Mouse (Mus musculus): ENCODE data around the gene Sox4. TPM values are rescaled to one million over a fixed set of nuclear protein-coding genes. Genes with fewer than 3 reads are reported as not detected.
A peak's percentile ranks its signal among the peaks of the same experiment; 100 is the strongest.

The Sox4 gene
- total RNA-seq, 2 experiments from 2014 or later, result 17.2 to 19.8 TPM

GRCm38 (mm10) chr13:28957765-28958164 lies 4.3 kb upstream of the Sox4 start:
- TF ChIP-seq CTCF (IDR thresholded peaks at IDR 0.05), result peak; percentile 98
- intact Hi-C loops (cut with DNase I), result loop anchor here (1.0 to 10.0 kb wide), 4 partner anchors 57 to 1127 kb away; no protein-coding TSS in a partner anchor
- peak overlapping the region; percentile 69 for H3K4me3 ChIP-seq
- DNase-seq (ENCODE audit: extremely low spot score in 1 of 2, low spot score in 2 of 2), result peak; percentile 94 to 97
- peak overlapping the region; percentile 97 for H3K27ac ChIP-seq

GRCm38 (mm10) chr13:28952576-28953571 lies 639 bp downstream of the Sox4 start:
- peak overlapping the region; percentile 93 for H3K27ac ChIP-seq
- peak; percentile 61 to 68 for DNase-seq (ENCODE audit: extremely low spot score in 1 of 2, low spot score in 2 of 2)
- no peak for TF ChIP-seq CTCF (IDR thresholded peaks at IDR 0.05)
- intact Hi-C loops (cut with DNase I), result loop anchor here (1.0 to 10.0 kb wide), 4 partner anchors 408 to 1132 kb away; no protein-coding TSS in a partner anchor
- H3K4me3 ChIP-seq, result peak overlapping the region; percentile 79

- intact Hi-C loops (cut with DNase I), result loop anchor here (2.0 to 10.0 kb wide), 4 partner anchors 193 to 1133 kb away; no protein-coding TSS in a partner anchor
- peak; percentile 31 to 39 for DNase-seq (ENCODE audit: extremely low spot score in 1 of 2, low spot score in 2 of 2)
- H3K4me3 ChIP-seq, result peak overlapping the region; percentile 79
These were observed 1.6 kb downstream of the Sox4 start for GRCm38 (mm10) chr13:28951691-28952575.

GRCm38 (mm10) chr13:28950623-28951491 lies 2.7 kb downstream of the Sox4 start:
- intact Hi-C loops (cut with DNase I), result loop anchor here (1.0 to 10.0 kb wide), 4 partner anchors 192 to 1134 kb away; no protein-coding TSS in a partner anchor
- DNase-seq (ENCODE audit: extremely low spot score in 1 of 2, low spot score in 2 of 2), result peak; percentile 42 to 59
- peak overlapping the region; percentile 93 for H3K27ac ChIP-seq

More at GRCm38 (mm10) chr13:28951691-28952575, 1.6 kb downstream of the Sox4 start:
- no peak for TF ChIP-seq CTCF (IDR thresholded peaks at IDR 0.05)
- peak overlapping the region; percentile 93 for H3K27ac ChIP-seq

GRCm38 (mm10) chr13:28950266-28950622 lies 3.3 kb downstream of the Sox4 start:
- intact Hi-C loops (cut with DNase I), result loop anchor here (1.0 to 10.0 kb wide), 4 partner anchors 191 to 1135 kb away; no protein-coding TSS in a partner anchor
- Histone ChIP-seq H3K4me3 (peak overlapping the region; percentile 79), H3K27ac (peak overlapping the region; percentile 93)
- peak; percentile 53 for TF ChIP-seq CTCF (IDR thresholded peaks at IDR 0.05)
- no peak for DNase-seq (ENCODE audit: extremely low spot score in 1 of 2, low spot score in 2 of 2)

More at GRCm38 (mm10) chr13:28950623-28951491, 2.7 kb downstream of the Sox4 start:
- H3K4me3 ChIP-seq, result peak overlapping the region; percentile 79
- no peak for TF ChIP-seq CTCF (IDR thresholded peaks at IDR 0.05)

GRCm38 (mm10) chr13:28949279-28949915 lies 4.1 kb downstream of the Sox4 start:
- Histone ChIP-seq H3K4me3 (peak overlapping the region; percentile 79), H3K27ac (peak overlapping the region; percentile 93)
- DNase-seq (ENCODE audit: extremely low spot score in 1 of 2, low spot score in 2 of 2), result no peak
- TF ChIP-seq CTCF (IDR thresholded peaks at IDR 0.05), result no peak
- intact Hi-C loops (cut with DNase I), result loop anchor here (2.0 kb wide), 1 partner anchor 229 kb away; no protein-coding TSS in a partner anchor

- TF ChIP-seq CTCF (IDR thresholded peaks at IDR 0.05), result no peak
- intact Hi-C loops (cut with DNase I), result loop anchor here (2.0 kb wide), 1 partner anchor 228 kb away; no protein-coding TSS in a partner anchor
- peak; percentile 34 to 36 for DNase-seq (ENCODE audit: extremely low spot score in 1 of 2, low spot score in 2 of 2)
- Histone ChIP-seq H3K4me3 (peak overlapping the region; percentile 79), H3K27ac (peak overlapping the region; percentile 93; the same call in 1 of the 2 replicates)
These were observed 5.0 kb downstream of the Sox4 start for GRCm38 (mm10) chr13:28948541-28948940.

GRCm38 (mm10) chr13:28947740-28948441 lies 5.6 kb downstream of the Sox4 start:
- intact Hi-C loops (cut with DNase I), result loop anchor here (2.0 kb wide), 1 partner anchor 227 kb away; no protein-coding TSS in a partner anchor
- Histone ChIP-seq H3K27ac (no peak overlapping the region), H3K4me3 (no peak overlapping the region)
- DNase-seq (ENCODE audit: extremely low spot score in 1 of 2, low spot score in 2 of 2), result no peak
- TF ChIP-seq CTCF (IDR thresholded peaks at IDR 0.05), result no peak

GRCm38 (mm10) chr13:28946565-28947135 lies 6.9 kb downstream of the Sox4 start:
- intact Hi-C loops (cut with DNase I), result no loop called here
- no peak for TF ChIP-seq CTCF (IDR thresholded peaks at IDR 0.05)
- no peak overlapping the region for H3K27ac ChIP-seq
- DNase-seq (ENCODE audit: extremely low spot score in 1 of 2, low spot score in 2 of 2), result no peak
- H3K4me3 ChIP-seq, result no peak overlapping the region
